Mouse (Mus musculus): ENCODE measurements around the gene Shank2. TPM values are rescaled to one million over a fixed set of nuclear protein-coding genes. Genes with fewer than 3 reads are reported as not detected.

The Shank2 gene
- total RNA-seq, 1 experiment = 0.94 TPM

- peak overlapping the region; percentile 55; the same call in 1 of the 2 replicates for H3K9ac ChIP-seq (ENCODE audit: insufficient read depth, low read depth, low read length, poor library complexity, severe bottlenecking)
These were observed 22.9 kb upstream of the Shank2 start for GRCm38 (mm10) chr7:143978741-143979371.

GRCm38 (mm10) chr7:143979986-143980385 lies 21.7 kb upstream of the Shank2 start:
- TF ChIP-seq HCFC1 (IDR thresholded peaks at IDR 0.05; ENCODE audit: borderline replicate concordance, insufficient read depth, low read length) = no peak
- TF ChIP-seq CHD2 (IDR thresholded peaks at IDR 0.05; ENCODE audit: low read depth, low read length) = no peak
- TF ChIP-seq MAFK (IDR thresholded peaks at IDR 0.05; ENCODE audit: insufficient read depth, low read depth, low read length) = no peak
- no peak for TF ChIP-seq ZNF384 (IDR thresholded peaks at IDR 0.05; ENCODE audit: low read depth, low read length)
- no peak for TF ChIP-seq ZC3H11A (IDR thresholded peaks at IDR 0.05; ENCODE audit: borderline replicate concordance, low read depth, low read length)

More at GRCm38 (mm10) chr7:143978741-143979371, 22.9 kb upstream of the Shank2 start:
- Histone ChIP-seq H3K4me1 (ENCODE audit: control insufficient read depth in 2 of 2, insufficient read depth in 2 of 2, low read length in 2 of 2, poor library complexity in 1 of 2) (peaks cover 0 to 7% of the 10 kb centered on the region in 2 experiments; a peak in 1 of 4 replicates), H3K9me3 (ENCODE audit: control insufficient read depth, insufficient read depth, low read depth, low read length) (no peaks in the 10 kb centered on the region), H3K27ac (ENCODE audit: insufficient read depth, low read depth, low read length, poor library complexity, severe bottlenecking) (no peak overlapping the region), H3K36me3 (ENCODE audit: control insufficient read depth, insufficient read depth, low read length, poor library complexity, severe bottlenecking) (no peaks in the 10 kb centered on the region), H3K4me3 (ENCODE audit: insufficient read depth in 1 of 2, low read depth in 1 of 2, low read length in 2 of 2, poor library complexity in 1 of 2, severe bottlenecking in 1 of 2) (peak overlapping the region; percentile 73 to 78)
- peak; percentile 66 for DNase-seq (ENCODE audit: low read depth, low spot score)
- in situ Hi-C loops (cut with MboI; ENCODE audit: low sequenced_read_pairs in 2 of 2, unreplicated experiment in 2 of 2) = no loop called here
- TF ChIP-seq ZC3H11A (IDR thresholded peaks at IDR 0.05; ENCODE audit: borderline replicate concordance, low read depth, low read length) = no peak
- peak; percentile 66; the same call in 1 of the 2 replicates for TF ChIP-seq HCFC1 (IDR thresholded peaks at IDR 0.05; ENCODE audit: borderline replicate concordance, insufficient read depth, low read length)

GRCm38 (mm10) chr7:143986281-143986680 lies 15.4 kb upstream of the Shank2 start:
- TF ChIP-seq ZC3H11A (IDR thresholded peaks at IDR 0.05; ENCODE audit: borderline replicate concordance, low read depth, low read length) = no peak
- TF ChIP-seq ZNF384 (IDR thresholded peaks at IDR 0.05; ENCODE audit: low read depth, low read length) = no peak
- TF ChIP-seq HCFC1 (IDR thresholded peaks at IDR 0.05; ENCODE audit: borderline replicate concordance, insufficient read depth, low read length) = no peak
- TF ChIP-seq MAFK (IDR thresholded peaks at IDR 0.05; ENCODE audit: insufficient read depth, low read depth, low read length) = no peak
- no peak for TF ChIP-seq CHD2 (IDR thresholded peaks at IDR 0.05; ENCODE audit: low read depth, low read length)
- H3K4me3 ChIP-seq (ENCODE audit: insufficient read depth in 1 of 2, low read depth in 1 of 2, low read length in 2 of 2, poor library complexity in 1 of 2, severe bottlenecking in 1 of 2) = no peak overlapping the region
- H3K9me3 ChIP-seq (ENCODE audit: control insufficient read depth, insufficient read depth, low read depth, low read length) = no peaks in the 10 kb centered on the region
- in situ Hi-C loops (cut with MboI; ENCODE audit: low sequenced_read_pairs in 2 of 2, unreplicated experiment in 2 of 2) = no loop called here
- H3K4me1 ChIP-seq (ENCODE audit: control insufficient read depth in 2 of 2, insufficient read depth in 2 of 2, low read length in 2 of 2, poor library complexity in 1 of 2) = no peaks in the 10 kb centered on the region
- H3K27ac ChIP-seq (ENCODE audit: insufficient read depth, low read depth, low read length, poor library complexity, severe bottlenecking) = no peak overlapping the region
- H3K36me3 ChIP-seq (ENCODE audit: control insufficient read depth, insufficient read depth, low read length, poor library complexity, severe bottlenecking) = no peaks in the 10 kb centered on the region
- no peak overlapping the region for H3K9ac ChIP-seq (ENCODE audit: insufficient read depth, low read depth, low read length, poor library complexity, severe bottlenecking)
- no peak for DNase-seq (ENCODE audit: low read depth, low spot score)

More at GRCm38 (mm10) chr7:143979986-143980385, 21.7 kb upstream of the Shank2 start:
- peaks cover 0 to 7% of the 10 kb centered on the region in 2 experiments; a peak in 1 of 4 replicates for H3K4me1 ChIP-seq (ENCODE audit: control insufficient read depth in 2 of 2, insufficient read depth in 2 of 2, low read length in 2 of 2, poor library complexity in 1 of 2)
- H3K27ac ChIP-seq (ENCODE audit: insufficient read depth, low read depth, low read length, poor library complexity, severe bottlenecking) = no peak overlapping the region
- in situ Hi-C loops (cut with MboI; ENCODE audit: low sequenced_read_pairs in 2 of 2, unreplicated experiment in 2 of 2) = no loop called here
- no peak overlapping the region for H3K4me3 ChIP-seq (ENCODE audit: insufficient read depth in 1 of 2, low read depth in 1 of 2, low read length in 2 of 2, poor library complexity in 1 of 2, severe bottlenecking in 1 of 2)
- H3K9ac ChIP-seq (ENCODE audit: insufficient read depth, low read depth, low read length, poor library complexity, severe bottlenecking) = no peak overlapping the region
- DNase-seq (ENCODE audit: low read depth, low spot score) = no peak
- no peaks in the 10 kb centered on the region for H3K9me3 ChIP-seq (ENCODE audit: control insufficient read depth, insufficient read depth, low read depth, low read length)
- no peaks in the 10 kb centered on the region for H3K36me3 ChIP-seq (ENCODE audit: control insufficient read depth, insufficient read depth, low read length, poor library complexity, severe bottlenecking)

GRCm38 (mm10) chr7:143991160-143991559 lies 10.6 kb upstream of the Shank2 start:
- Histone ChIP-seq H3K9ac (ENCODE audit: insufficient read depth, low read depth, low read length, poor library complexity, severe bottlenecking) (no peak overlapping the region), H3K4me1 (ENCODE audit: control insufficient read depth in 2 of 2, insufficient read depth in 2 of 2, low read length in 2 of 2, poor library complexity in 1 of 2) (no peaks in the 10 kb centered on the region), H3K36me3 (ENCODE audit: control insufficient read depth, insufficient read depth, low read length, poor library complexity, severe bottlenecking) (no peaks in the 10 kb centered on the region), H3K27ac (ENCODE audit: insufficient read depth, low read depth, low read length, poor library complexity, severe bottlenecking) (no peak overlapping the region), H3K9me3 (ENCODE audit: control insufficient read depth, insufficient read depth, low read depth, low read length) (no peaks in the 10 kb centered on the region), H3K4me3 (ENCODE audit: insufficient read depth in 1 of 2, low read depth in 1 of 2, low read length in 2 of 2, poor library complexity in 1 of 2, severe bottlenecking in 1 of 2) (no peak overlapping the region)
- in situ Hi-C loops (cut with MboI; ENCODE audit: low sequenced_read_pairs in 2 of 2, unreplicated experiment in 2 of 2) = no loop called here
- TF ChIP-seq ZNF384 (IDR thresholded peaks at IDR 0.05; ENCODE audit: low read depth, low read length) (no peak), MAFK (IDR thresholded peaks at IDR 0.05; ENCODE audit: insufficient read depth, low read depth, low read length) (no peak), CHD2 (IDR thresholded peaks at IDR 0.05; ENCODE audit: low read depth, low read length) (no peak), HCFC1 (IDR thresholded peaks at IDR 0.05; ENCODE audit: borderline replicate concordance, insufficient read depth, low read length) (no peak), ZC3H11A (IDR thresholded peaks at IDR 0.05; ENCODE audit: borderline replicate concordance, low read depth, low read length) (no peak)
- no peak for DNase-seq (ENCODE audit: low read depth, low spot score)
